Mouse (Mus musculus) spleen, postnatal 36 days (tissue): ENCODE measurements around the gene Selenoo.
A peak's percentile ranks its signal among the peaks of the same experiment; 100 is the strongest.

Source experiments
- DNase-seq, 2 experiments: peaks; one replicate each; pipeline ENCODE4 v3.0.0; 2022; ENCODE audit warnings: low spot score in 2 of 2, mixed read lengths in 1 of 2

Gene Selenoo

DNA sequence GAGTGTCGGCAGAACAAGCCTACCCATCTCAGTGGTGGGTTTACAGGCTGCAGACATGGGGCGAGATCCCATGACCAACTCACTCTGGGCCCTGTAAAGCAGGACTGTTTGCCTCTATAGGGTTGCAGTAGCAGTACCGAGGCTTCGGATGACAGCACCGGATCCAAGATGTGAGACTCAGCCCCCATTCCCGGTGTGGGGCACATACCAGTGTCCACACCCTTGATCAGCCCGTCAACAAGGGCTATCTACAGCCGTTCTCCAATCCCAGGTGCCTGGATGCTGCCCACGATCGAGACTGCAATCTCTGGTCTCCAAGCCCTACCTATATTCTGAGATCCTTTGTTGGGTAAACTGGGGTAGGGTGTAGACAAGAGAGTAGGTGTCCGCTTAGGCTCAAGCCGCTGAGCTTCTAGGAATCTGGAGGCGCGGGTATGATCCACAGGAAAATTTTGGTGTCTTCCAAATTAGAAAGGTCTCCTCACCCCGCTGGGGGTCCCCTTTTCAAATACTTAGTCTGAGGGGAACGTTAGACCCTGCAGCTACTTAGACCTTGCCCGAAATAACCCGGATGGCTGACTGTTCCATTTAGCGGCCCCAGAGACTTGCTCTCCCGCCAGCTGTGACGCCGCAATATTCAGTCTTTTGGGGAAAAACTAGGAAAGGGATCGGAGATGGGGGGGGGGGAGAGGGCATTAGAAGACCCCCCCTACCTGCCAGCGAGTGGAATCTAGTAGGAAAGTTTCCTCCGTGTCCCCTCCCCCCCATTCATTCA is 59.8 kb downstream of the Selenoo start:
- no peak for DNase-seq

DNA sequence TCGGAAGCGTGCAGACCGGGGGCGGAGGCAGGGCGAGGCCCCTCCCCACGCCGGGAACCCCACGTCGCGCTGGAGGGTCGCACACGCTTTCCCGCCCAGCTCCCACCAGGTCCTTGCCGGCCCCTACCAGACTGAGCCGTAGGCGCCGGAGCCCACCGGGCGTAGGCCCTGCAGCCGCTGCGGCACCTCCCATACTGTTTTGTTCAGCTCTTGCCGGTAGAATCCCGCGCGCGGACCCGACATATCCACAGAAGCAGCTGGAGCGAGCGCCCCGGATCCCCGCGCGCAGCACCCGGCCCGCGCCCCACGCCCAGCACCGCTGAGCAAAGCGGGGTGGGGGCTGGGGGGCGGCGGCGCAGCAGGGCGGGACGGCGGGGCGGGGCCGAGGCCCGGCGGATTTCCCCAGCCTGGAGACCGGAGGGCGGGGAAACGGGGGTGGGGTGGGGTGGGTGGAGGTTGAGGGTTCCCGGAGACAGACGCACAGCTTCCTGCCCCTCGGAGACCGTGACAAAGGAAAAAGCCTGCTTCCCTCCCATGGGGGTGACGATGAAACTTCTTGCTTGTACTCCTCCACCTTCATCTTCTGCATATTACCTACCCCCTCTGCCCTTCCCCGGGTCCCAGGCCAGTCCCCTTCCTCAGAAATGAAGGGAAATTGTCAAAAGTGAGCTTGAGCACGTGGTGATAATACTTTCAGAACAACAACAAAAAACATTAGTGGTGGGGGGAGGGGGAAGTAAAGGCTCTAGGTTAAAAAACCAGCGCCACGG is 60.6 kb downstream of the Selenoo start, which contains the start of gene Mapk11:
Gene Mapk11 (minus strand): TSS at position 358 of the 770 bp plus-strand sequence.
- DNase-seq = peak; percentile 60 to 65
